Mouse (Mus musculus) lung, embryonic 15.5 days (tissue): ENCODE data around the gene Tmem217. TPM values are rescaled to one million over a fixed set of nuclear protein-coding genes. Genes with fewer than 3 reads are reported as not detected.

Experiments
- ATAC-seq: fragments of 200-750 bp; cut with Nextera tagmentation; 2 replicates; pipeline ENCODE4 v1.8.0; 2017; ENCODE audit warnings: moderate number of reproducible peaks, borderline replicate concordance; ENCODE audit not compliant: low FRiP score, low TSS enrichment; ENCODE audit errors: extremely low read depth
- H3K27ac ChIP-seq: fragments of 300-500 bp; sonication (generic); 2 replicates; pipeline ENCODE4 v1.5.1; 2015; ENCODE audit warnings: moderate library complexity, mild to moderate bottlenecking, inconsistent platforms
- H3K27me3 ChIP-seq: fragments of 300-500 bp; sonication (generic); 2 replicates; pipeline ENCODE4 v1.6.1; 2015; ENCODE audit warnings: inconsistent platforms
- H3K36me3 ChIP-seq: fragments of 300-500 bp; sonication (generic); 2 replicates; pipeline ENCODE4 v1.6.1; 2015; ENCODE audit warnings: inconsistent platforms
- H3K4me1 ChIP-seq: fragments of 300-500 bp; sonication (generic); 2 replicates; pipeline ENCODE4 v1.6.1; 2015; ENCODE audit warnings: inconsistent platforms
- H3K4me2 ChIP-seq: fragments of 300-500 bp; sonication (generic); 2 replicates; pipeline ENCODE4 v1.6.1; 2015; ENCODE audit warnings: inconsistent platforms, mild to moderate bottlenecking, moderate library complexity
- H3K4me3 ChIP-seq: fragments of 300-500 bp; sonication (generic); 2 replicates; pipeline ENCODE4 v1.5.1; 2015; ENCODE audit warnings: mild to moderate bottlenecking, inconsistent platforms
- H3K9ac ChIP-seq: fragments of 300-500 bp; sonication (generic); 2 replicates; pipeline ENCODE4 v1.6.1; 2015; ENCODE audit warnings: inconsistent platforms
- H3K9me3 ChIP-seq: fragments of 300-500 bp; sonication (generic); 2 replicates; pipeline ENCODE4 v1.6.1; 2016; ENCODE audit warnings: inconsistent platforms
- WGBS: fragments of 180-500 bp; shearing (Covaris S2); methylation state at CpG from one replicate; pipeline ENCODE4 v1.1.7; 2015; 5-methylcytosine and 5-hydroxymethylcytosine counted together
- microRNA-seq: library from miRNA; unstranded; fragments of <30 nt; microRNA quantifications from one replicate; pipeline ENCODE4, GENCODE M21; 2016
- polyA plus RNA-seq: library from polyadenylated mRNA; unstranded; fragments of >200 nt; fragmentation: Nextera tagmentation; extraction: Ambion mirVana; gene quantifications from 2 replicates; pipeline ENCODE4 v1.2.1, GENCODE M21; 2015

The Tmem217 gene
- polyA plus RNA-seq, 1 experiment from 2014 or later = 0.75 TPM

GRCm38 (mm10) chr17:29477357-29477756 lies 74.8 kb downstream of the Tmem217 start:
- no peaks in the 10 kb centered on the region for H3K36me3 ChIP-seq
- H3K4me2 ChIP-seq = no peak overlapping the region
- H3K4me3 ChIP-seq = no peak overlapping the region
- no peaks in the 10 kb centered on the region for H3K9me3 ChIP-seq
- H3K27me3 ChIP-seq = no peaks in the 10 kb centered on the region
- H3K4me1 ChIP-seq = no peaks in the 10 kb centered on the region
- H3K27ac ChIP-seq = no peak overlapping the region
- no peak overlapping the region for H3K9ac ChIP-seq
- 91% methylated on average over 10 of the region's 10 CpGs for WGBS
- no peak for ATAC-seq

- no peak overlapping the region for H3K27ac ChIP-seq
- ATAC-seq = no peak
- no peaks in the 10 kb centered on the region for H3K4me1 ChIP-seq
- no peaks in the 10 kb centered on the region for H3K9me3 ChIP-seq
- 72% methylated on average over 4 of the region's 4 CpGs for WGBS
- H3K9ac ChIP-seq = no peak overlapping the region
- H3K4me2 ChIP-seq = no peak overlapping the region
- no peaks in the 10 kb centered on the region for H3K27me3 ChIP-seq
- H3K4me3 ChIP-seq = no peak overlapping the region
- no peaks in the 10 kb centered on the region for H3K36me3 ChIP-seq
These were observed 75.7 kb downstream of the Tmem217 start for GRCm38 (mm10) chr17:29476461-29476860.

Small RNAs within 50 kb of the gene (microRNA-seq; reads per million reads assigned to microRNA genes)
- not detected for gene Mir7667

Other genes with a start within 250 kb of the Tmem217 start
- 1.9 and 2.4 TPM in 2 replicates for gene Pi16, start 234.7 kb downstream of the Tmem217 start, polyA plus RNA-seq
- 341 and 343 TPM in 2 replicates for gene Mtch1, start 204.5 kb downstream of the Tmem217 start, polyA plus RNA-seq
- gene Fgd2, start 191.5 kb downstream of the Tmem217 start, polyA plus RNA-seq = 19.1 and 21.7 TPM in 2 replicates
- 16.3 and 17.2 TPM in 2 replicates for gene Pim1, start 61.6 kb downstream of the Tmem217 start, polyA plus RNA-seq
- not detected in 2 replicates for gene Gm17657, start 2.7 kb downstream of the Tmem217 start, polyA plus RNA-seq
- 14.8 and 15.6 TPM in 2 replicates for gene Tbc1d22b, start 2.6 kb downstream of the Tmem217 start, polyA plus RNA-seq
- gene Rnf8, start 62.4 kb upstream of the Tmem217 start, polyA plus RNA-seq = 74.1 and 80.2 TPM in 2 replicates
- gene Gm28043, start 62.5 kb upstream of the Tmem217 start, polyA plus RNA-seq = 1.9 and 2.8 TPM in 2 replicates
- gene Cmtr1, start 108.2 kb upstream of the Tmem217 start, polyA plus RNA-seq = 119 and 122 TPM in 2 replicates
- gene Ccdc167, start 164.7 kb upstream of the Tmem217 start, polyA plus RNA-seq = 14.3 and 14.6 TPM in 2 replicates